Mouse (Mus musculus) olfactory bulb, adult 2 months (tissue): ENCODE measurements around the gene Wnt1. TPM values are rescaled to one million over a fixed set of nuclear protein-coding genes. Genes with fewer than 3 reads are reported as not detected.
"Not testable (repeated sequence)": the region's sequence is repeated elsewhere in the genome, so short reads cannot be mapped to it uniquely, and the experiment has no call there.

Source experiments
- H3K27ac ChIP-seq: fragments of 200-500 bp; 2 replicates; pipeline ENCODE4 v1.5.1; 2012; ENCODE audit warnings: low read depth, low read length; ENCODE audit not compliant: insufficient read depth
- H3K4me1 ChIP-seq: fragments of 200-500 bp; 2 replicates; pipeline ENCODE4 v1.6.1; 2012; ENCODE audit warnings: low read length; ENCODE audit not compliant: control insufficient read depth, insufficient read depth
- H3K4me3 ChIP-seq: fragments of 200-500 bp; 2 replicates; pipeline ENCODE4 v1.5.1; 2012; ENCODE audit warnings: mild to moderate bottlenecking, low read depth, low read length, moderate library complexity; ENCODE audit not compliant: insufficient read depth
- CTCF ChIP-seq: fragments of 200-500 bp; IDR thresholded peaks from 2 replicates; pipeline ENCODE4 v1.5.1; 2012; ENCODE audit warnings: low read depth, mild to moderate bottlenecking, low read length, moderate library complexity; ENCODE audit not compliant: insufficient read depth
- POLR2A ChIP-seq: fragments of 200-500 bp; IDR thresholded peaks from 2 replicates; pipeline ENCODE4 v1.6.1; 2012; ENCODE audit warnings: mild to moderate bottlenecking, low read depth, low read length, moderate library complexity; ENCODE audit not compliant: insufficient read depth
- WGBS: fragments of 180-500 bp; shearing (Covaris S2); methylation state at CpG from one replicate; pipeline ENCODE4 v1.1.7; 2018; 5-methylcytosine and 5-hydroxymethylcytosine counted together
- polyA plus RNA-seq: library from polyadenylated mRNA; stranded (reverse); fragments of >200 nt; gene quantifications from 2 replicates; pipeline ENCODE4 v1.2.4, GENCODE M21; 2012; ENCODE audit warnings: low replicate concordance; ENCODE audit not compliant: missing spikeins, insufficient read depth, insufficient read length

Wnt1 gene
- not detected in 2 replicates for polyA plus RNA-seq

DNA sequence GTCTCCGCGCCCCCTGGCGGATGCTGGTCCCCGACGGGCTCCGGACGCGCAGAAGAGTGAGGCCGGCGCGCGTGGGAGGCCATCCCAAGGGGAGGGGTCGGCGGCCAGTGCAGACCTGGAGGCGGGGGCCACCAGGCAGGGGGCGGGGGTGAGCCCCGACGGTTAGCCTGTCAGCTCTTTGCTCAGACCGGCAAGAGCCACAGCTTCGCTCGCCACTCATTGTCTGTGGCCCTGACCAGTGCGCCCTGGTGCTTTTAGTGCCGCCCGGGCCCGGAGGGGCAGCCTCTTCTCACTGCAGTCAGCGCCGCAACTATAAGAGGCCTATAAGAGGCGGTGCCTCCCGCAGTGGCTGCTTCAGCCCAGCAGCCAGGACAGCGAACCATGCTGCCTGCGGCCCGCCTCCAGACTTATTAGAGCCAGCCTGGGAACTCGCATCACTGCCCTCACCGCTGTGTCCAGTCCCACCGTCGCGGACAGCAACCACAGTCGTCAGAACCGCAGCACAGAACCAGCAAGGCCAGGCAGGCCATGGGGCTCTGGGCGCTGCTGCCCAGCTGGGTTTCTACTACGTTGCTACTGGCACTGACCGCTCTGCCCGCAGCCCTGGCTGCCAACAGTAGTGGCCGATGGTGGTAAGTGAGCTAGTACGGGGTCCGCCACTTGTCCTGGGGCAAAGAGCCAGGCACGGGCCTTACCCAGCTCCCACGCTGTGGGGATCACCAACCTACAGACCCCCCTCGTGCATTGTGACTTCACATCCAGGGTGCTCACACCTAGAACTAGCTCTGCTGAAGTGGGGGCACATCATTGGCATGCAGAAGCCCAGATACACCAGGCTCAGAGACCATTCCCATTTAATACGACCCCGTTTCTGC lies at the start of gene Wnt1:
Wnt1 (plus strand) TSS at position 197 of the 875 bp plus-strand sequence.
- Histone ChIP-seq H3K4me1 (peaks cover 35% of the 10 kb centered on the region), H3K4me3 (peak within 1 kb of the TSS; percentile 11; the same call in 1 of the 2 replicates), H3K27ac (no peak within 1 kb of the TSS)
- peak; percentile 35; the same call in 1 of the 2 replicates for TF ChIP-seq CTCF
- no peak for TF ChIP-seq POLR2A
- WGBS = 3% methylated on average over 51 of the region's 51 CpGs

DNA sequence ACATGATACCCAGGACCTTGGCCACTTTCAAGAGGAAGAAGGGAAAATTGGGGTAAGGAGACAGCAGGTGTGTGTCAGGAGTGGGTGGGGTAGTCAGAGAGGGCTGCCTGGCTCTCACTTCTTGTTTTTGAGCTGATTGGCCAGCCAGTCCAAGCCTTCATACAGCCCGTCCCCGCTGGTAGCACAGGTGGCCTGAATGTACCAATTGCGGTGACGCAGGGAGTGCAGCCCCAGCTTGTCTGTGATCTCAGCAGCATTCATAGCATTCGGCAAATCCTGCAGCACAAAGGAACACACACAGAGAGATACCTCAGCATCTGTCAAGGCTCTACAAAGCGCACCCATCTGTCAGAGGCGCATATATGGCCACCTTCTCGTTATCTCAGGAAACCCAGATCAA lies 49.4 kb upstream of the Wnt1 start:
- TF ChIP-seq CTCF (no peak), POLR2A (no peak)
- no peak overlapping the region for H3K27ac ChIP-seq
- no peak overlapping the region for H3K4me3 ChIP-seq
- H3K4me1 ChIP-seq = peaks cover 27% of the 10 kb centered on the region
- WGBS = 74% methylated on average over 8 of the region's 8 CpGs

DNA sequence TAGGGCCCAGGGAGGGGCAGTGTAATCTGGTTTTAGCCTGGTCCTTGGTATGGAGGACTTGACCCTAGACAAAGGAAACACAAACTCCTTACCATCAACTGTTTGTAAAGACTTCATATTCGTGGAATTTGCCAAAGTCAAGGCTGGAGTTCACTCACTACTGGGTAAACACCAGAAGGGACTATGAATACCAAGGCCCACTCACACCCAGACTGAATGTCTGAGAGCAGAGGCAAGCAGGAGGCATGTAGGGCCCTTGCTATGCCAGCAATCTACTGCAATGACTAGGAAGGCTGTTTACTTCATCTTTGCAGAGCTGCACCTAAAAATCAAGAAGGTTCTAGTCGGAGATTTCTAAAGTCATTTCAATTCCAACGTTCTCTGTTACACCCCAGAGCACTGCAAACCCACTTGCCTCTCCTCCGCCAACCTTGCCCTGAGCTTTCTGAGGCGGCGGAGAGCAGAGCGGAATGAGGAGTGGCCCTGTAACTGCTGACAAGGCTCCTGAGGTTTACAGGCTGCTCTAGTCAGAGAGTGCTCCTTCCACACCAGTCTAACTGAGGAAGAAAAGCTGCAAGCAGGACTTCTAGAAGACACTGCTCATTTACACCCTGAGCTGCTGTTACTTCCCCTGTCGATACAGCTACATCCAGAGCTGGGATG lies 46.8 kb upstream of the Wnt1 start:
- 61% methylated on average over 8 of the region's 8 CpGs for WGBS
- Histone ChIP-seq H3K4me1 (peaks cover 32% of the 10 kb centered on the region), H3K4me3 (no peak overlapping the region), H3K27ac (no peak overlapping the region)
- TF ChIP-seq CTCF = no peak
- TF ChIP-seq POLR2A = no peak

DNA sequence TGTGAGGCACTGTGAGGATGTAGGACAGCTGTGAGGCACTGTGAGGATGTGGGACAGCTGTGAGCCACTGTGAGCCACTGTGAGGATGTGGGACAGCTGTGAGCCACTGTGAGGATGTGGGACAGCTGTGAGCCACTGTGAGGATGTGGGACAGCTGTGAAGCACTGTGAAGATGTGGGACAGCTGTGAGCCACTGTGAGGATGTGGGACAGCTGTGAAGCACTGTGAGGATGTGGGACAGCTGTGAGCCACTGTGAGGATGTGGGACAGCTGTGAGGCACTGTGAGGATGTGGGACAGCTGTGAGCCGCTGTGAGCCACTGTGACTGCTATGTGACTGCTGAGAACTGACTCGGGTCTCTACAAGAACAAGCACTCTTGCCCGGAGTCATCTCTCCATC lies 45.8 kb upstream of the Wnt1 start:
- H3K4me1 ChIP-seq = peaks cover 32% of the 10 kb centered on the region
- not testable (repeated sequence) for H3K27ac ChIP-seq, H3K4me3 ChIP-seq
- 89% methylated on average over 3 of the region's 3 CpGs for WGBS

DNA sequence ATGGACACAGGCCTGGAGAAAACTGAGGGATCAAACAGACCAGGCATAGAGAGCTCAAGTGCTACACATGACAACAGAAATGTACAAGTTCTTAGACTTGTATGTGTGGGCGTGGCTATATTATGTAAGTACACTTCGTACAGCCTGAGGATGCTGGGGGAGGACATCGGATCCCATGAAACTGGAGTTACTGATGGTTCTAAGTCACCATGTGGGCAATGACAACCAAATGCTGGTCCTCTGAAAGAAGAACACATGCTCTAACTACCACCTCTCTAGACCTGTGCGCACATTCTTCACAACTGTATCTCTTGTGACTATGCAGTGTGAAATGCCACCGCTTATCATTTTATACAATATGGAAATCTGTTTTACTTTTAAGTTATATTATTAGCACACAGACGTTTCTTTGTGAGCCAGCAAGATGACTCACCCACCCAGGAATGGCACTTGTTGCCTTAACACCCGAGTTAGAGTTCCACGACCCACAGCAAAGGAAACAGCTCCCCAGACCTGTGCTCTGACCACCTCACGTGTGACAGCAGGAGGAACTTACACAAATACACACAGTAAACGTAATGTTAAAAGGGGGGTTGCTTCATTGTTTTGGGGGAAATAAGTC lies 43.2 kb upstream of the Wnt1 start:
- Histone ChIP-seq H3K4me1 (peaks cover 27% of the 10 kb centered on the region), H3K4me3 (no peak overlapping the region), H3K27ac (no peak overlapping the region)
- TF ChIP-seq CTCF = no peak
- no peak for TF ChIP-seq POLR2A
- 49% methylated on average over 10 of the region's 10 CpGs for WGBS

DNA sequence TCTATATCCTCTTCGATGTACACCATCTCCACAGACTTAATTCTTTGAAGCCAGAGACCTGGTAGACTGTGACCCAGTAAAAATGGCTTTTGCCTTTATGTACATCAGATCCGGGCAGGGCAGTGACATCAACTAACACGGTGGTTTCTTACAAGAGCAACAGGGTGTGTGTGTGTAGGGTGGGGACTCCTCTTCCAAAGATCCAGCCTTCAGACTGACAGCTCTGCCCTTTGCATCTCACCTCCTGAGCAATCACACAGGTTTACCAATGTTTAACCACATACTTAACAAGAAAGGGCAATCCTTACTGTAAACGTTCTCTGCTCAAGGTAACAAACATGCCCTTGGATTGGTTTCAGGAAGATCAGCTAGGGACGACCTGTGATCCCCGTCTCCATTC lies 42.4 kb upstream of the Wnt1 start:
- no peak overlapping the region for H3K4me3 ChIP-seq
- 76% methylated on average over 6 of the region's 6 CpGs for WGBS
- H3K4me1 ChIP-seq = peaks cover 28% of the 10 kb centered on the region
- TF ChIP-seq CTCF (no peak), POLR2A (no peak)
- H3K27ac ChIP-seq = no peak overlapping the region

DNA sequence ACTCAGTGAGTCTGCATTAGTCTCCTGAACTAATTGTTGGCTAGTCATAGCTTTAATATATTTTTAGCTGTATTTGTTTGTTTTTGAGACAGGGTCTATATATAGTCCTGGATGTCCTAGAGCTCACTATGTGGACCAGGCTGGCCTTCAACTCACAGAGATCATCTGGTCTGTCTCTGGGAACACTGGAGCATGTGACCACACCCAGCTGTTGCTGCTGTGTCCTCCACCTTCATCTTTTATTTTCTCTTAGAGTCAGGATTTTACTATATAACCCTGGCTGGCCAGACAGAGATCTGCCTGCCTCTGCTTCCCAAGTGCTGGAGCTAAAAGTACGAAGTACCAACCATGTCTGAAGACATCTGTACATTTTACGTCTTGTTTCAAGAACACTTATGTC lies 40.6 kb upstream of the Wnt1 start:
- Histone ChIP-seq H3K4me3 (no peak overlapping the region), H3K4me1 (peaks cover 20% of the 10 kb centered on the region), H3K27ac (no peak overlapping the region)
- TF ChIP-seq POLR2A (no peak), CTCF (no peak)
- WGBS = 94% methylated on average over 2 of the region's 2 CpGs

DNA sequence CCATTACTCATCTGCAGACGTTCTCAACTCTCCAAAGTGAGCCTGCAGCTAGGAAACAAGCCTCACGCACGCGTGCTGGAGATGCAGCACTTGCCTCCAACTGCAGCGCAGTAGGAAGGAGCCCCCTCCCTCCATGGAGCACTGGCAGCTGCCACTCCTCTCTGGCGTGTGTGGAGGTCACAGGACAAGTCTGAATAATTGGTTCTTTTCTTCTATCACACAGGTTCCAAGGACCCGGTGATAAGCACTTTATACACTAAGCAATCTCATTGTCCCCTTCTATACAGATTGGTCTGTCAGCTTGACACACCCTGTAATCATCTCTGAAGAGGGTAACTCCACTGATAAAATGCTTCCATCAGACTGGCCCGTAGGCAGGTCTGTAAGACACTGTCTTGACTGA lies 36.6 kb upstream of the Wnt1 start:
- Histone ChIP-seq H3K27ac (no peak overlapping the region), H3K4me3 (no peak overlapping the region), H3K4me1 (peaks cover 22% of the 10 kb centered on the region)
- WGBS = 37% methylated on average over 8 of the region's 8 CpGs
- no peak for TF ChIP-seq CTCF
- no peak for TF ChIP-seq POLR2A

DNA sequence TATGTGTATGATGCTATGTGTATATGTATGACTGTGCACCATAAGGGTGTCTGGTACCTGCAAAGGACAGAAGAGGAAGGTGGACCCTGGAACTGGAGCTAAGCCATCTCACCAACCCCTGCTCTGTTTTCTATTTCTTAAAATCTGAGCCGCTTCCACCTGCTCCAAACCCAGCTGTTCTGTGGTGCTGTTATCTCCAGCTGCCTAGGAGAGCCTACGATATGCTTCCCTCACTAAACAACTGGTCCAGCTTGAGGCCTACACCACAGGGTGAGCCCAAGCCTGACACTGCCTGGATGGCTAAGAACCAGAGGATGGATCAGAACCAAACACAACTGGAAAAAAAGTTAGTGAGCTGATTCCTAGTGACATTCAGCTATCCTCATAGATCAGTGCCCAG lies 35.5 kb upstream of the Wnt1 start:
- WGBS = 68% methylated on average over 2 of the region's 2 CpGs
- no peak overlapping the region for H3K27ac ChIP-seq
- TF ChIP-seq CTCF (no peak), POLR2A (no peak)

More for the DNA sequence above, 35.5 kb upstream of the Wnt1 start:
- Histone ChIP-seq H3K4me1 (peaks cover 26% of the 10 kb centered on the region), H3K4me3 (no peak overlapping the region)
